Mouse (Mus musculus) inflammation-experienced regulatory T-cells, adult 6 months (primary cell): ENCODE data around the gene Ascc1. TPM values are rescaled to one million over a fixed set of nuclear protein-coding genes. Genes with fewer than 3 reads are reported as not detected.

Experiments used
- ATAC-seq: one replicate; pipeline ENCODE4 v1.8.0; 2017
- polyA plus RNA-seq, 3 experiments: library from polyadenylated mRNA; unstranded; fragments of 100-300 nt; shearing (Covaris generic); gene quantifications; one replicate each; pipeline ENCODE4 v1.2.1; 2017

Gene Ascc1
- polyA plus RNA-seq, 3 experiments from 2014 or later, result 33.7 to 57.6 (median 44.3) TPM

- ATAC-seq, result peak; percentile 6
Observed at GRCm38 (mm10) chr10:60080601-60080981, 78.0 kb downstream of the Ascc1 start.

- ATAC-seq, result peak; percentile 85
Observed at GRCm38 (mm10) chr10:60080982-60081825, 78.6 kb downstream of the Ascc1 start.

- peak; percentile 8 for ATAC-seq
Observed at GRCm38 (mm10) chr10:60081905-60082304, 79.3 kb downstream of the Ascc1 start.

GRCm38 (mm10) chr10:60084065-60084464, 81.5 kb downstream of the Ascc1 start:
- no peak for ATAC-seq

DNA sequence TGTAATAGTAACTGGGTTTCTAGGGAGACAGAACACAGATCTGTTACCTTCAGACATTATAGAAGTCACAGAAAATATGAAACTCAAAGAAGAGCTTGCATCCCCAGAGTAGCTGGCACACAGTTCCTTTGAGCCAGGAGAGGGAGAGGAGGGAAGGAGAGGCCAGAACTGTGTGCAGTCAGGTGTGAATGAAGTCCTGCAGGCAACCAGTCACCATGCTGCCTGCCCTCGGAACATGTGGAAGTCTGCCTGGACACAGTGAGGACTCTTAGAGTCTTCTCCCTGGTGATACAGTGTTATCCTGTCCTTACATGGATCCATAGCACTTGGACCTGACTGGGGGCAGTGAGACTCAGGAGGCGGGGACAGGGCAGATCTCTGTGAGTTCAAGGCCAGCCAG, 89.7 kb downstream of the Ascc1 start:
- ATAC-seq, result no peak

DNA sequence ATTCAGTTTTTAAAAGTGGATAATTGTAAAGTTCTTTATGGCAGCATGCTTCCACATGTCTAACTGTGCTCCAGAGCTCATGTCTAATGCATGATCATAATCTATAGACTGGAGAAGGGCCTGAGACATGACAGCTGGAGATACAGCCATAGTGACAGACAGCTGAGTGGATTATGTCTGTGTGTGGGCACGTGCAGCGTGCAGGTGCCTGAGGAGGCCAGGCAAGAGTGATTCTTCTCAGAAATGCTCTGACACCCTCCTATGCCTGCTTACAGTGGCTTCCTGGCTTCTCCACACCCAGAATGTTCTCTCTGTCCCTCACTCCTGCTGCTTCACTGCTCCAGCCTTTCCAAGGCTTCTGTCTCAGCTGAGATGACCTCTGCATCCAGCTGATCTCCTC, 91.1 kb downstream of the Ascc1 start:
- ATAC-seq, result no peak

GRCm38 (mm10) chr10:60095558-60095957, 93.0 kb downstream of the Ascc1 start:
- ATAC-seq, result no peak

DNA sequence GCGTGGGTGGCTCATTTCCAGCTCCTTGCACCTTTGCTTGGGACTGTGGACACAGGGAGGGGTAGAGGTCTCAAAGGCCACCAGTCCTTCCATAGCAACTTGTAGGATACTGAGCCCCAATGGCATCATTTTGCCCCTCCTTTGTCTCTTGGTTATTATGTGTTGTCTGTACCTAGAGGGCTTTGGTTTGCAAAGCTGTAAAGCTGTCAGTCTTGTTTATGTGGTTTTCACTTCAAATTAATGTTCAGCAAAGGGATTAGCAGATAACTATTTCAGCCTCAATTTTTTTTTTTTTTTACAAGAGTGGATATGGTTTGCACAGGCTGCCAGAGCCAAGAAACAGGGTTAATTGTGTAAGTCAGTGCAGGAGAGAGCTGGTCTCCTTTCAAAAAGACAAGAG, 93.7 kb downstream of the Ascc1 start:
- no peak for ATAC-seq

GRCm38 (mm10) chr10:60097146-60097545, 94.5 kb downstream of the Ascc1 start:
- no peak for ATAC-seq

DNA sequence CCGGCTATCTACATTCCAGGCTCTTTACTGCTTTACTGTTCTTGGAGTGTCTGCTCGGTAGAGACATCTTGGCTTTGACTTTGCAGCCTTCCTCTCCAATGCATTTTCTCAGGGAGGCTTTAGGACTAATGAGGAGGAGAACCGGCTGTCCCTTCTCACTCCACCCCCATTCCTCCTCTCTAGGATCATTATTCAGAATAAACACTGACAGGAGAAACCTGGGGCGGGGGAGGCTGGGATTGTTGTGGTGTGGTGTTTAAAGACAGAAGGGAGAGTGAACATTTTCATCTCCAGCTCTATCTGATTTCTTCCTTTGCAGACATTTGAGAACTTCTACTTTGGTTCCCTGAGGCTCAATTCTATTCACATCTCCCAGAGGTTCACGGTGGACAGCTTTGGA, 95.2 kb downstream of the Ascc1 start:
- no peak for ATAC-seq

DNA sequence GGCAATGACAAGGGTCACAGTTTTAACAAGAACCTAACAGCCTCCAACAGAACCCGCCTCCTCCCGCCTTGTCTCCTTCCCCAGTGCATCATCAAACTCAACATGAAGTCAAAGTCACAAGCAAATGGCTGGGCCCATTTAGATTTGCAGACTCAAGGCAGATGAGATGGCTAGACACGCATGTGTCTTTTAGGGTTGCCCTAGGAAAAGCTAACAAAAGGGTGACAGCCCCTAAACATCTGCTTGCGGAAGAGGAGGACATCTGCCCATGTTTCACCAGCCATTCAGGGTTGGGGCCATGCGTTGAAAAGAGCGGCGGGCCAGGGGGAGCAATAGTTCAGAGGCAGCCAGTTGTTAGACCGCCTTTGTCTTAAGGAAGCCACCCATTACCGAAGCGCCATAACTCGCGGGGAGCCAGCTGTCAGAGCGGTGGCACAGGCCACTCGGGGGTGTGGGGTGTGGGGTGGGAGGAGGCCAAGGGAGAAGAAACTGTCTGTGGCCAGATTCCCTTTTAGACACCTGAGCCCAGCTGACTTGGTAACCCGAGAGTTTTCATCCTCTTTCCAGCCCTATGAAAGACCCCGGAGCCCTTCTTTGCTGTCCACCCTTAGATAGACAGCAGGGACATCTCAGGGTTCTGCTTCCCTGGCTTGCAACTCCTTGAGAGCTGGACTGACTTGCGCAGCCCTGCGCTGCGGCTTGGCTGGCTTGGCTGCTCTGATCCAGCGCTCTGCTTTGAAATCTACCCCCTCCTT, 103.0 kb downstream of the Ascc1 start:
- no peak for ATAC-seq

- ATAC-seq, result peak; percentile 75
Observed at GRCm38 (mm10) chr10:60106146-60106530, 103.5 kb downstream of the Ascc1 start, which contains the start of gene Spock2. Spock2 (plus strand) TSS chr10:60106219.

DNA sequence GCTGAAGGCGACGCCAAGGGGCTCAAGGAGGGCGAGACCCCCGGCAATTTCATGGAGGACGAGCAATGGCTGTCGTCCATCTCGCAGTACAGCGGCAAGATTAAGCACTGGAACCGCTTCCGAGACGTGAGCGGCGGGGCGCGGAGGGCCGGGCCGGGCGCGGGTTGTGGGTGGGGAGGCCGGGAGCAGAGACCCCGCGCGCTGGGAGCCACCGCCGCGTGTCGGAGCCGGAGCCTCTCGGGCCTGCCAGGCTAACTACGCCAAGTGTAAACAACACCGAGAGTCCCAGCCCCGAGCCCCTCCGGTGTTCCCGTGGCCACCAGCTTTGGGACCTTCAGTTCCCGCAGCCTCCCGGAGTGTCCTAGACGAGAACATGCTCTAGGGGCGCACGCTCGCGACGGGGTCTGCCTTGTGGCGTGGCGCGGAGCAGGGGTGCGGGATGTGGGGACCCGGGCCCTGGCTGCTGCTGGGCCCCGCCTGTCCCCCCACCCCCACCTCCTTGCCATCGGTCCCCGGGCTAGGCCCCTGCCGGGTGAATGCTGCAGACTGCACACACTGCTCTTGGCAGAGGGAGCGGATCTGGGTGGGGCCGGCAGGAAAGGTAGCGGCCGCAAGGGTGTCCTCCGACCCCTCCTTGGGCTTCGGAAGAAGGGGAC, 104.1 kb downstream of the Ascc1 start:
- ATAC-seq, result peak; percentile 63

- peak; percentile 29 for ATAC-seq
Observed at GRCm38 (mm10) chr10:60107448-60107847, 104.8 kb downstream of the Ascc1 start.

DNA sequence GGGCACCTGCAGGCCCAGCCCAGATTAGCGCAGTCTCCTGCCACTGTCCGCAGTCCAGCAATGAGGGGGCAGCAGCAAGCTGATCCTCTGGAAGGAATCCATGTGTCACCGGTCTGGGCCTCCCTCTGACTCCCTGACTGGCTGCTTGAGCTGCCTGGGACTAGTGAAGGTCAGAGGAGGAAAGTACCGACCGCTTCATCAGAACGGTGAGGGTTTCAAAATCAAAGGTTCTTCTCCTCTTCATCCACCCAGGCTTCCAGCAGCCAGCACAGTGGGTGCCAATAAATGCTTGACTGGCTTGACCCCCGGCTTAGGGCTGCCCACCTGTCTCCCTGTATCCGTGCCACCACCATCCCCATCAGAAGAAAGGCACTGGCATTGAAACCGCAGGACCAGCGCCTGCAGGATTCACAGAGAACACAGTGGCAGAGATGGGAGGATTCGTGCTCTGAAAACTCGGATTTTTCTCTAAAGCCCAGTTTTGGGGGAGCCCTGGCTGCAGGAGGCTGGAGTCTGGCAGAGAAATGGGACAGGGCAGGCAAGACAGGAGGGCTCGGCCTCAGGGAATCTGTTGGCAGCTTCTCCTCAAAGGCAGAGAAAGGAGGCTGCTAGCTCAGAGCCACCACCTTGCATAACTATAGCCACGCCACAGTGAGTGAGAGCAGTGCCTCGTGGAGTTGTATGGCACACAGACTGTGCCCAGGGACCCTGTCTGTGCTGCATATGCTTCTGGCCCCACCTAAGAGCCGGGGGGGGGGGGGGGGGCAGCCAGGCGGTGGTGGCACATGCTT, 105.9 kb downstream of the Ascc1 start:
- ATAC-seq, result no peak

GRCm38 (mm10) chr10:60109336-60109735, 106.7 kb downstream of the Ascc1 start:
- ATAC-seq, result no peak

- no peak for ATAC-seq
Observed at GRCm38 (mm10) chr10:60109989-60110388, 107.4 kb downstream of the Ascc1 start.

DNA sequence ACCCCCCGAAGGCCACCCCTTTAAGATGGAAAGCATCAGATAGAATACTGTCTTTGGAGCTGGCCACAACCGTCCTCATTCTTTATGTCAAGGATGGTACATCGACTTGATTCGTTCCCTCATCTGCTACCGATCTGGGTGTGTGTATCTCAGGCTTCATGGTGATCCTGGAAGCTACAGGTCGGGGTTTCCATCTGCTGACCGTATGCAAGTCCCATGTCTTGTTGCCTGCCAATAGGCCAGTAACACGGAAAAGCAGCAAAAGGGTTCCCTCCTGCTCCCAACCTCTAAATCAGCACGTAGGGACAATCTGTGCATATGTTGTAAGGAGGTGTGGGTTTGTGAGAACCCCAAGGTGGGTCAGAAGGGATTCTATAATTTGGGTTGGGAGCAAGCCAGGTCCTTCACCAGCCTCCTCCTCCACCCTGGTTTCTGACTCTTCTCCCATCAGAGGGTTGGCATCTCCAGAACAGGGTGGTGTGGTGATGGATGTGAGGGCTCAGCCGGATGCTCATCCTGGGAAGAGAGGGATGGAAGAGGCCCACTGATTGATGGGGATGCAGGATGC, 108.4 kb downstream of the Ascc1 start:
- no peak for ATAC-seq

GRCm38 (mm10) chr10:60113965-60114690, 111.5 kb downstream of the Ascc1 start:
- ATAC-seq, result no peak

DNA sequence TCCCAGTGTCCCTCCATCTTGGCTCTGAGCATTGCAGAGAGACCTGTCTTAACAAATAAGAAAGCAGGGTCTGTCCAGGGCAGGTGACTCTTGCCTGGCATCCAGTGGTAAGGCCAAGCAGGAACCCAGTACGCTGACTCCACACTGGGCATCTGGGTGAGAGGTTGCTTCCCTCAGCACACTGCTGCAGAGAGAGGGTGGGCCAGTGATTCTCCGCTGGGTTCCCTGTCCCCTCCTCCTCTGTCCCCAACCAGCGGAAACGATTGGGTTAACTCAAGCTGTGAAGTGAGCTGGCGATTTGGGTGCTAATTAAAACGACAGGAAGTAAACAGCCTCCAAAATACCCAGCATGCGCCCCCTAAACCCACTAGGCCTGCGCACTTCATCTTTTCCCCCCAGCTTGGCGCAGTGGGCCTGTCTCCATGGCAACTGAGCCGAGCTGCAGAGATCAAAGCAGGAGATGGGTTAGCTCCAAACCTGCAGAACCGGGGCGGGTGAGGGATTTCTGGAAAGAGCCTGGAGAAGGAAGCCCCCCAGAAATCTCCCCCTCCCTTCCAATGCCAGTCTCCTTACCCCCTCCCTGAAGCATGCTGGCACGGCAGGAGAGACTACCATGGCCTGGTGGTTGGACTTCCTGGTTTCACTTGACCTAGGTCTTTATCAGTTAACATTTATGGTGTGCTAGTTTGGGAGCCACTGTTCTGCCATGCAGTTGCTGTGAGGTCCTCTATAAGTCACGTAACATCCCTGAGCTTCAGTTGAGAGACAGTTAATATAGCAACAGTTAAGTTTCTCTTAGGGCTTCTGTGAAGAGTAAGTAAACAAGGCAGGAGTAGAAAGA, 113.0 kb downstream of the Ascc1 start:
- peak; percentile 68 for ATAC-seq
